Mouse (Mus musculus) G1E (cell line): ENCODE data around the gene Fis1. TPM values are rescaled to one million over a fixed set of nuclear protein-coding genes. Genes with fewer than 3 reads are reported as not detected.
A peak's percentile ranks its signal among the peaks of the same experiment; 100 is the strongest.

ENCODE experiments used
- ATAC-seq: 2 replicates; pipeline ENCODE4 v1.8.0; 2016; ENCODE audit warnings: mild to moderate bottlenecking; ENCODE audit not compliant: insufficient number of reproducible peaks, poor library complexity, low FRiP score, severe bottlenecking; ENCODE audit errors: extremely low read depth
- DNase-seq: peaks from one replicate; pipeline ENCODE4 v3.0.0; 2012; ENCODE audit warnings: low spot score
- H3K27me3 ChIP-seq: 2 replicates; pipeline ENCODE4 v1.6.1; 2012; ENCODE audit warnings: mild to moderate bottlenecking, low read length, inconsistent platforms; ENCODE audit not compliant: insufficient read depth
- H3K36me3 ChIP-seq: replicated peaks from 2 replicates; pipeline ENCODE3; 2012; ENCODE audit warnings: mild to moderate bottlenecking, inconsistent platforms
- H3K4me1 ChIP-seq: 2 replicates; pipeline ENCODE4 v1.6.1; 2012; ENCODE audit warnings: low read depth, low read length, inconsistent platforms, mixed read lengths; ENCODE audit not compliant: insufficient read depth
- H3K4me3 ChIP-seq: 2 replicates; pipeline ENCODE4 v1.5.1; 2012; ENCODE audit warnings: low read depth, mild to moderate bottlenecking, inconsistent platforms, low read length, moderate library complexity, mixed read lengths
- H3K9me3 ChIP-seq: replicated peaks from 2 replicates; pipeline ENCODE4 v1.6.1; 2012; ENCODE audit warnings: inconsistent platforms
- CTCF ChIP-seq: IDR thresholded peaks from 2 replicates; pipeline ENCODE4 v1.5.1; 2012; ENCODE audit warnings: low read depth, low read length, inconsistent platforms, mixed read lengths
- GATA1 ChIP-seq: IDR thresholded peaks from 2 replicates; pipeline ENCODE4 v1.6.1; 2012; ENCODE audit warnings: borderline replicate concordance, low read length, inconsistent platforms, mixed read lengths
- GATA2 ChIP-seq: IDR thresholded peaks from 2 replicates; pipeline ENCODE4 v1.6.1; 2012; ENCODE audit warnings: low read depth, low read length, inconsistent platforms, borderline replicate concordance
- POLR2AphosphoS5 ChIP-seq: IDR thresholded peaks from 2 replicates; pipeline ENCODE4 v1.6.1; 2012; ENCODE audit warnings: low read depth, low read length, inconsistent platforms; ENCODE audit not compliant: insufficient replicate concordance
- TAL1 ChIP-seq: conservative IDR thresholded peaks from 2 replicates; pipeline ENCODE4 v1.6.1; 2012; ENCODE audit warnings: low read depth, low read length, inconsistent platforms, mixed read lengths
- polyA plus RNA-seq: library from polyadenylated mRNA; stranded (reverse); fragments of >175 nt; gene quantifications from 2 replicates; pipeline ENCODE4 v1.2.3, GENCODE M21; 2012
- total RNA-seq, 2 experiments: library from RNA; stranded (forward) in 1 of 2; stranded (reverse) in 1 of 2; fragments of 200-1000 nt in 1 of 2; fragments of >200 nt in 1 of 2; fragmentation: Nextera tagmentation in 1 of 2; gene quantifications; 2 replicates each; pipeline ENCODE4 v1.2.3; 2014 to 2017

Gene Fis1
- total and polyA plus RNA-seq, 3 experiments, result 152 to 439 (median 157) TPM

GRCm38 (mm10) chr5:136977769-136978168 is 24.7 kb downstream of the Fis1 start:
- no peak for TF ChIP-seq CTCF
- no peak for TF ChIP-seq GATA2
- TF ChIP-seq POLR2AphosphoS5, result no peak
- no peak for TF ChIP-seq GATA1
- no peak for TF ChIP-seq TAL1
- Histone ChIP-seq H3K36me3 (peaks cover 33% of the 10 kb centered on the region), H3K4me3 (no peak overlapping the region), H3K27me3 (peaks cover 10% of the 10 kb centered on the region), H3K4me1 (peaks cover 5% of the 10 kb centered on the region; the same call in 1 of the 2 replicates), H3K9me3 (no peaks in the 10 kb centered on the region)
- ATAC-seq (no peak), DNase-seq (no peak)

GRCm38 (mm10) chr5:136979762-136980161 is 26.7 kb downstream of the Fis1 start:
- TF ChIP-seq CTCF (no peak), GATA2 (no peak), TAL1 (no peak), POLR2AphosphoS5 (no peak), GATA1 (no peak)
- peaks cover 9% of the 10 kb centered on the region; the same call in 1 of the 2 replicates for H3K4me1 ChIP-seq
- no peak for ATAC-seq

DNA sequence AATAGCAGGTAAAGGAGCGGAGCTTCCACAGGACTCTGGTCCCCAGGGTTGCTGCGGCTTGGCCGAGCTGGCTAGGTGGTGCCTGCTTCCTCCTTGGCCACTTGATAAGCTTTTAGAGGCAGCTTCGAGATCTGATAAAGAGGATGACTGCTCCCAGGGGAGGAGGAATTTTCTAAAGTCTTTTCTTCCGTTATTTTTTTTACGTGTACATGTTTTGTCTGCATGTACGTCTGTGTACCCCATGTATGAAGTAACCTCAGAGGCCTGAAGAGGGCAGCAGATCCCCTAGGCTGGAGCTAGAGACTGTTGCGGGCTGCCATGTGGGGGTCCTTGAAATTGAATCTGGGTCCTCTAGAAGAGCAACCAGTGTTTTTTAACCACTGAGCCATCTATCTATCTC is 27.9 kb downstream of the Fis1 start:
- no peaks in the 10 kb centered on the region for H3K27me3 ChIP-seq
- H3K9me3 ChIP-seq, result no peaks in the 10 kb centered on the region
- ATAC-seq, result no peak
- TF ChIP-seq CTCF (0 out of 2 replicates have a peak, but pooled peaks have one; percentile 9), TAL1 (no peak)
- no peak for DNase-seq
- peaks cover 65% of the 10 kb centered on the region for H3K36me3 ChIP-seq
- H3K4me1 ChIP-seq, result peaks cover 20% of the 10 kb centered on the region
- H3K4me3 ChIP-seq, result no peak overlapping the region

More at GRCm38 (mm10) chr5:136979762-136980161, 26.7 kb downstream of the Fis1 start:
- DNase-seq, result no peak
- H3K4me3 ChIP-seq, result no peak overlapping the region
- no peaks in the 10 kb centered on the region for H3K9me3 ChIP-seq
- H3K27me3 ChIP-seq, result 0 out of 2 replicates have a peak, but pooled peaks cover 1% of the 10 kb centered on the region
- peaks cover 53% of the 10 kb centered on the region for H3K36me3 ChIP-seq

- peaks cover 65% of the 10 kb centered on the region for H3K36me3 ChIP-seq
- H3K4me1 ChIP-seq, result peaks cover 24% of the 10 kb centered on the region
- H3K9me3 ChIP-seq, result no peaks in the 10 kb centered on the region
- ATAC-seq (no peak), DNase-seq (peak; percentile 34)
- H3K27me3 ChIP-seq, result no peaks in the 10 kb centered on the region
- peak; percentile 49; the same call in 1 of the 2 replicates for TF ChIP-seq CTCF
- no peak for TF ChIP-seq GATA2
- no peak overlapping the region for H3K4me3 ChIP-seq
Observed at GRCm38 (mm10) chr5:136982338-136982930, 29.4 kb downstream of the Fis1 start.

- Histone ChIP-seq H3K36me3 (peaks cover 76% of the 10 kb centered on the region), H3K4me3 (no peak overlapping the region), H3K4me1 (peaks cover 40% of the 10 kb centered on the region), H3K27me3 (no peaks in the 10 kb centered on the region), H3K9me3 (no peaks in the 10 kb centered on the region)
- TF ChIP-seq CTCF (0 out of 2 replicates have a peak, but pooled peaks have one; percentile 1), GATA2 (no peak)
- ATAC-seq (no peak), DNase-seq (no peak)
Observed at GRCm38 (mm10) chr5:136984828-136985227, 31.8 kb downstream of the Fis1 start.

GRCm38 (mm10) chr5:136986695-136987137 is 33.6 kb downstream of the Fis1 start, which contains the start of gene Plod3:
Gene Plod3, plus strand, starts transcription at chr5:136987019.
- Histone ChIP-seq H3K36me3 (peaks cover 78% of the 10 kb centered on the region), H3K4me1 (peaks cover 40% of the 10 kb centered on the region), H3K4me3 (peak within 1 kb of the TSS; percentile 90), H3K9me3 (no peaks in the 10 kb centered on the region), H3K27me3 (no peaks in the 10 kb centered on the region)
- peak; percentile 93 for ATAC-seq
- TF ChIP-seq GATA1 (no peak), CTCF (no peak), GATA2 (no peak), POLR2AphosphoS5 (no peak), TAL1 (no peak)
- peak; percentile 97 for DNase-seq

- TF ChIP-seq GATA2 (no peak), CTCF (no peak), GATA1 (no peak), POLR2AphosphoS5 (no peak), TAL1 (no peak)
- H3K27me3 ChIP-seq, result no peaks in the 10 kb centered on the region
- DNase-seq (peak; percentile 71), ATAC-seq (no peak)
- H3K4me3 ChIP-seq, result peak overlapping the region; percentile 90
- H3K9me3 ChIP-seq, result no peaks in the 10 kb centered on the region
- peaks cover 78% of the 10 kb centered on the region for H3K36me3 ChIP-seq
- peaks cover 36% of the 10 kb centered on the region for H3K4me1 ChIP-seq
Observed at GRCm38 (mm10) chr5:136987138-136987933, 34.3 kb downstream of the Fis1 start.
